Mouse (Mus musculus): ENCODE measurements around the gene E030025P04Rik. TPM values are rescaled to one million over a fixed set of nuclear protein-coding genes. Genes with fewer than 3 reads are reported as not detected.

Gene E030025P04Rik
- total and polyA plus RNA-seq, 2 experiments from 2014 or later: not detected

GRCm38 (mm10) chr11:109125451-109125850, 18.7 kb downstream of the E030025P04Rik start:
- DNase-seq (ENCODE audit: low spot score) (peak; percentile 42), ATAC-seq (no peak)
- 44% methylated on average over 5 of the region's 5 CpGs for WGBS
- no peak for TF ChIP-seq CTCF (IDR thresholded peaks at IDR 0.05; ENCODE audit: low read depth)
- H3K4me3 ChIP-seq (ENCODE audit: low read length): no peak overlapping the region
- H3K9me3 ChIP-seq (ENCODE audit: low read length): peaks cover 1% of the 10 kb centered on the region; the same call in 1 of the 2 replicates
- H3K4me1 ChIP-seq (ENCODE audit: insufficient read depth, low read length): no peaks in the 10 kb centered on the region
- H3K4me2 ChIP-seq (ENCODE audit: low read depth, low read length): no peak overlapping the region
- H3K27me3 ChIP-seq (ENCODE audit: insufficient read depth, low read length): no peaks in the 10 kb centered on the region
- H3K27ac ChIP-seq: no peak overlapping the region
- H3K9ac ChIP-seq (replicated peaks; ENCODE audit: low read length): no peak overlapping the region
- no peaks in the 10 kb centered on the region for H3K36me3 ChIP-seq (ENCODE audit: insufficient read depth, low read length)

DNA sequence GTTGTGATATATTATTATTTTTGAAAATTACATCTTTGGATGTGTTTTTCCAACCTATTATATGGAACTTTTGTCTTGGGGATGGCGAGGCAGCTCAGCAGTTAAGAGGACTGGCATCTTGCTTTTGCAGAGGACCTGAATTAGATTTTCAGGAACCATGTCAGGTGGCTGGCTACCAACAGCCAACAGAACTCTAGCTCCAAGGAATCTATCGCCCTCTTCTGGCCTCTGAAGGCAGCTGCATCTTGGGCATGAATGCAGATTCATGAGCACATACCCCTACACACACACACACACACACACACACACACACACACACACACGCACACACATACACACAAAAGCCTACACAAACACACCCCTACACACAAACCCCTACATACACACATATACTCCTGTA, 19.9 kb downstream of the E030025P04Rik start:
- 55% methylated on average over 3 of the region's 3 CpGs for WGBS
- H3K4me1 ChIP-seq (ENCODE audit: insufficient read depth, low read length): no peaks in the 10 kb centered on the region
- no peak overlapping the region for H3K4me3 ChIP-seq (ENCODE audit: low read length)
- DNase-seq (ENCODE audit: low spot score) (peak; percentile 69), ATAC-seq (no peak)
- H3K27me3 ChIP-seq (ENCODE audit: insufficient read depth, low read length): no peaks in the 10 kb centered on the region
- no peaks in the 10 kb centered on the region for H3K9me3 ChIP-seq (ENCODE audit: low read length)
- H3K4me2 ChIP-seq (ENCODE audit: low read depth, low read length): no peak overlapping the region
- no peaks in the 10 kb centered on the region for H3K36me3 ChIP-seq (ENCODE audit: insufficient read depth, low read length)
- H3K9ac ChIP-seq (replicated peaks; ENCODE audit: low read length): no peak overlapping the region
- TF ChIP-seq CTCF (IDR thresholded peaks at IDR 0.05; ENCODE audit: low read depth): peak; percentile 77
- no peak overlapping the region for H3K27ac ChIP-seq

DNA sequence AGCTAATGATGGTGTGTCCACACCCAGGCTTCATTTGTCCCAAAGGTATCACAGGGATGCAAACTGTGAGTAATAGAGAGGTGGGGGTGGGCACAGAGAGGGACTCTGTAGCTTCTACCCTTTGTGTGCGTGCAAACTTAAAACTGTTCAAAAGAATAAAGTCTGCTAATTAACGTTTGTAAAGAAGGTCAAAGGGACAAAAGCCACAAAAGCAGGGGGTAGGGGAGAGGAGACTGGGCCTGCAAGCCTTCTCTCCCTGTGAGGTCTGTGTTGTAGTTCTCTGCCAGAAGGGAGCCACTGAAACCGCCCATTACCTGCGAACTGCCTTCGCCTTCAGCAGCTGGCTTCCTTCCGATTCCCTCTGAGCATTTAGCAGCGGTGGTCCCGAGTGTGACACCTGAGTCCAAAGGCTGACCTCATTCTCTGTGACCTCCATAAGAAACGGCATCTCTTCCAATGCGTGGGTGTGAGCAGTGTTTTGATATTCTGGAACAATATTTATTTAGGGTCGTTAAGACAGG, 34.3 kb downstream of the E030025P04Rik start:
- H3K4me3 ChIP-seq (ENCODE audit: low read length): no peak overlapping the region

GRCm38 (mm10) chr11:109109056-109109455, 35.1 kb downstream of the E030025P04Rik start:
- no peaks in the 10 kb centered on the region for H3K9me3 ChIP-seq (ENCODE audit: low read length)
- no peak for TF ChIP-seq CTCF (IDR thresholded peaks at IDR 0.05; ENCODE audit: low read depth)
- H3K36me3 ChIP-seq (ENCODE audit: insufficient read depth, low read length): no peaks in the 10 kb centered on the region
- no peak overlapping the region for H3K4me2 ChIP-seq (ENCODE audit: low read depth, low read length)
- H3K4me1 ChIP-seq (ENCODE audit: insufficient read depth, low read length): no peaks in the 10 kb centered on the region
- no peak overlapping the region for H3K9ac ChIP-seq (replicated peaks; ENCODE audit: low read length)
- no peak overlapping the region for H3K4me3 ChIP-seq (ENCODE audit: low read length)
- DNase-seq (ENCODE audit: low spot score): no peak
- H3K27ac ChIP-seq: no peak overlapping the region
- H3K27me3 ChIP-seq (ENCODE audit: insufficient read depth, low read length): no peaks in the 10 kb centered on the region
- ATAC-seq: no peak

More for the DNA sequence above, 34.3 kb downstream of the E030025P04Rik start:
- ATAC-seq: no peak
- no peak overlapping the region for H3K9ac ChIP-seq (replicated peaks; ENCODE audit: low read length)
- H3K9me3 ChIP-seq (ENCODE audit: low read length): no peaks in the 10 kb centered on the region
- H3K4me2 ChIP-seq (ENCODE audit: low read depth, low read length): no peak overlapping the region
- TF ChIP-seq CTCF (IDR thresholded peaks at IDR 0.05; ENCODE audit: low read depth): no peak
- no peak overlapping the region for H3K27ac ChIP-seq
- H3K27me3 ChIP-seq (ENCODE audit: insufficient read depth, low read length): no peaks in the 10 kb centered on the region
- WGBS: 26% methylated on average over 11 of the region's 11 CpGs
- no peaks in the 10 kb centered on the region for H3K4me1 ChIP-seq (ENCODE audit: insufficient read depth, low read length)
- no peak for DNase-seq (ENCODE audit: low spot score)
- H3K36me3 ChIP-seq (ENCODE audit: insufficient read depth, low read length): no peaks in the 10 kb centered on the region

DNA sequence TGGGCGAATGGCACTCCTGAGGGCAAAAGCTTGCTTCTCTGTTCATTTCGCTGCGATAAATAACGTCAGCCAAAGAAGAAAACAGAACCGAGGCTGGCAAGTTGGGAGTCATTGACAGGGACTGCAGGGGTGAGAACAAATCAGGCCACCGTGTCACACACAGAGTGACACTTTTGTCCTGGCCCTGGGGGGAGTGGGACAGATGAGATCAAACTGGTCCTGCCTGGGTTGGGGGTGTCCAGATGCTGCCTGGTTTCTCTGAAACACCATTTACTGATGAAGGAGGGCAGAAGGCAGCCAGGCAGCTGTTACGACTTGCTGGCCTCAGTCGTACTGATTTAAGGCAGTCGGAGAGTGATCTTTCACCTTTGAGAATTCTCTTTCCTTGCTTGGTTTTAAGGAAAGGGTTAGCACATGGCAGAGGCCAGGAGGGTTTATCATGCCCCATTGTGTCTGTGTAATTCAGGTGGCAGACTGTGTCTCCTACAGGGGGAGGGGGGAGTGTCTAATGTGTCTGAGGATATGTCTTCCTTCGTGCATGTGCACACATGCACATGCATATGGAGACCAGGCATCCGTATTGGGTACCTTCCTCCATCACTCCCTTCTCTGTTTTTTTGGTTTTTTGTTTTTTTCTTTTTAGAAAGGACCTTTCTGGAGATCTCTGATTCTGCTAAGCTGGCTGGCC, 36.5 kb downstream of the E030025P04Rik start:
- Histone ChIP-seq H3K36me3 (ENCODE audit: insufficient read depth, low read length) (no peaks in the 10 kb centered on the region), H3K4me2 (ENCODE audit: low read depth, low read length) (no peak overlapping the region), H3K9me3 (ENCODE audit: low read length) (no peaks in the 10 kb centered on the region), H3K27ac (peak overlapping the region; percentile 45; the same call in 1 of the 2 replicates), H3K27me3 (ENCODE audit: insufficient read depth, low read length) (no peaks in the 10 kb centered on the region), H3K9ac (replicated peaks; ENCODE audit: low read length) (no peak overlapping the region), H3K4me1 (ENCODE audit: insufficient read depth, low read length) (no peaks in the 10 kb centered on the region), H3K4me3 (ENCODE audit: low read length) (no peak overlapping the region)
- TF ChIP-seq CTCF (IDR thresholded peaks at IDR 0.05; ENCODE audit: low read depth): no peak
- 22% methylated on average over 11 of the region's 11 CpGs for WGBS
- DNase-seq (ENCODE audit: low spot score): peak; percentile 15
- ATAC-seq: no peak

GRCm38 (mm10) chr11:109106751-109107150, 37.4 kb downstream of the E030025P04Rik start:
- DNase-seq (ENCODE audit: low spot score) (peak; percentile 54), ATAC-seq (peak; percentile 58; the same call in 1 of the 2 replicates)
- H3K9me3 ChIP-seq (ENCODE audit: low read length): no peaks in the 10 kb centered on the region
- H3K4me3 ChIP-seq (ENCODE audit: low read length): no peak overlapping the region
- peak overlapping the region; percentile 45; the same call in 1 of the 2 replicates for H3K27ac ChIP-seq
- H3K9ac ChIP-seq (replicated peaks; ENCODE audit: low read length): no peak overlapping the region
- H3K4me2 ChIP-seq (ENCODE audit: low read depth, low read length): no peak overlapping the region
- no peaks in the 10 kb centered on the region for H3K4me1 ChIP-seq (ENCODE audit: insufficient read depth, low read length)
- TF ChIP-seq CTCF (IDR thresholded peaks at IDR 0.05; ENCODE audit: low read depth): no peak
- no peaks in the 10 kb centered on the region for H3K27me3 ChIP-seq (ENCODE audit: insufficient read depth, low read length)
- H3K36me3 ChIP-seq (ENCODE audit: insufficient read depth, low read length): no peaks in the 10 kb centered on the region
- WGBS: 8% methylated on average over 8 of the region's 8 CpGs

DNA sequence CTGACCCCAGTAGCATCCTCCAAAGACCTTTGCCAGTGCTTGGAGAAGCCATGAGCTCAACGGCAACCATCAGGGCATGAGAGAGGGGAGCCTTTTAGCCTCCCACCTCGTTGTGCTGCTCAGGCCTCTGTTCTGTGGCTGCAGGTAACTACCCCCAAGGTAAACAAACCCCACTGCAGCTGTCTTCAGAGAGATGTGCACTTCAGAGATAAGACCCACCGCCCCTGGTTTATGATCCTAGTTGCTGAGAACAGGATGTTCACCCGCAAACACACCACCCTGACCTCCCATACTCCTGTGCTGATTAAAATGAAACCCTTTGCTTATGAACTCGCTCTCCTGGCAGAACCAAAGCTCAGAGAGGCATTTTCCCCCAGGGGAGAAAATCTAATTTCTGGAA, 38.0 kb downstream of the E030025P04Rik start:
- H3K27ac ChIP-seq: peak overlapping the region; percentile 29; the same call in 1 of the 2 replicates
- H3K4me2 ChIP-seq (ENCODE audit: low read depth, low read length): no peak overlapping the region
- H3K27me3 ChIP-seq (ENCODE audit: insufficient read depth, low read length): no peaks in the 10 kb centered on the region
- 41% methylated on average over 5 of the region's 5 CpGs for WGBS
- no peaks in the 10 kb centered on the region for H3K9me3 ChIP-seq (ENCODE audit: low read length)
- ATAC-seq: no peak
- H3K4me3 ChIP-seq (ENCODE audit: low read length): no peak overlapping the region
- TF ChIP-seq CTCF (IDR thresholded peaks at IDR 0.05; ENCODE audit: low read depth): no peak
- no peak overlapping the region for H3K9ac ChIP-seq (replicated peaks; ENCODE audit: low read length)
- no peaks in the 10 kb centered on the region for H3K36me3 ChIP-seq (ENCODE audit: insufficient read depth, low read length)
- H3K4me1 ChIP-seq (ENCODE audit: insufficient read depth, low read length): no peaks in the 10 kb centered on the region
- no peak for DNase-seq (ENCODE audit: low spot score)
